Mouse (Mus musculus): ENCODE data around the gene Pdk4.

Pdk4 gene

GRCm38 (mm10) chr6:5447013-5447412 lies 49.1 kb downstream of the Pdk4 start:
- no peak for DNase-seq (ENCODE audit: low read depth, low spot score)

GRCm38 (mm10) chr6:5444331-5444898 lies 51.7 kb downstream of the Pdk4 start:
- DNase-seq (ENCODE audit: low read depth, low spot score), result no peak

GRCm38 (mm10) chr6:5443104-5443863 lies 52.8 kb downstream of the Pdk4 start:
- DNase-seq (ENCODE audit: low read depth, low spot score), result no peak

DNA sequence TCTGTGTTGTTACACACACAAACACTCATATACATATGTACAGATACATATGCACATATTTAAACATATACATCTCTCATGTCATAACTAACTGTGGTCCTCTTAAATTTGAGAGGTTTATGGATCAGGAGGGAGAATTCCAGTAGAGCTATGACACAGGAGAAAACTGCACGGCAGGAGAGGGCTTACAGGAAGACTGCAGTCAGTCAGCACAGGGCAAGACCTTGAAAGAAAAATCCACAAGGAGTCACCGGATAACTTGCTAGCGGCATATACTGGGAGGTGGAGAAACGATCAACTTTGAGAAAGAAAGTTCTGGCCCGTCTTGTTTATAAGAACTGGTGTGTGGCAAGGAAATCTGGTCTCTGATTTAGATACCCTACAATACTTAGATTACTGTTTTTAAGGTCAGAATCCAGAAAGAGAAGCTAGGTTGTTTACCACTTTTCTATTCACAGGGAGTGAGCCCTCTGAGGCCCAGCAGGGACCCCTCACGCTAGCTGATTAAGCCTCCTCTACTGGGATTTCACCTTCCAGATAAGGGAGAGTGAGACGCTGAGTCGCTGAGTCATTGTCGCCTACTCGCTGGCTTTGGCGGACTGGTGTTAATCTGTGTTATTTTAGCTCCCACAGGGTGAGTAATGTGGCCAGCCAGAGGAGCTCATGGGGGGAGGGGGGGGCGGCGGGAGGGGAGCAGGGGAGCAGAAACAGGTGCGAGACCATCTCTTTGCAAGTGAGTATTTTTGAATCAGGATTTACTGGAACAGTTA lies 53.6 kb downstream of the Pdk4 start:
- DNase-seq (ENCODE audit: low read depth, low spot score), result no peak

DNA sequence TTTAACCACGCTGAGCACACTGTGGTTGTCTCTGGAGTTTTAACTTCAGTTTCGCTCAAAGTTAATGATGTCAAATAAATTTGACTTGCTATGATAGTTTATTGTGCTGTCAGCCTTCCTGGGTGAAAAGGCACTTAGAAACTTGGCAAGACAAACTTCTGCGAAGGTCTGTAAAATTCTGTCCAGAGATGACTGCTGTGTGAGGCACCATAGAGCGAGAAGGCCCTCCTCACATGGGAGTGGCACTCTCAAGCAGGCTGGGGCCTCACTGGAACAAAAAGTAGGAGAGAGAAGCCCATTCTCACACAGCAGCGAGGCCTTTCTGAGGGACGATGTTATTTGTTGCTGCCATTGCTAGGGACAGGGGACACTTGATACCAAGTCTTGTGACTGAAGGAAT lies 54.9 kb downstream of the Pdk4 start:
- DNase-seq (ENCODE audit: low read depth, low spot score), result no peak

- no peak for DNase-seq (ENCODE audit: low read depth, low spot score)
Measured at GRCm38 (mm10) chr6:5437757-5438156, 58.4 kb downstream of the Pdk4 start.

DNA sequence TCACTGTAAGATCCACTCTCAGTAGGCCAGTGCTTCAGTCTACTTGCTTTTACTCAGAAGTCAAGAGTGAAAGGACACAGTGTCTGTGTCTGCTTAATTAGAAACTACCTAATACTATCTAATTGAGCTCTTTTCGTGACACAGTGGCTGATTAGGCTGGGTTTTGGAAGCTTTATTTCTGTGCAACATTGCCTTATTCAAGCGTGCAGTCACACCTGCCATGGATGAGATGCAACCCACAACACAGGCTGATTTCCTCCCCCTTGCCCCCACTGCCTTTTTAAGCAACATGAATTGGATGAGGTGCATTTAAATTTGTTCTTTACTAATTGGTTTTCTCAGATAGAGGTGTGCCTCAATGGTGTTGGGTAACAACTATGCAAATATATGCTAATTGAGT lies 62.2 kb downstream of the Pdk4 start:
- no peak for DNase-seq (ENCODE audit: low read depth, low spot score)

Data from embryo, embryonic 11.5 days (tissue).